Mouse (Mus musculus) kidney, adult 2 months (tissue): ENCODE data around the gene Coq7. TPM values are rescaled to one million over a fixed set of nuclear protein-coding genes. Genes with fewer than 3 reads are reported as not detected.

Experiments used
- DNase-seq: peaks from one replicate; pipeline ENCODE4 v3.0.0; 2021
- H3K27ac ChIP-seq: fragments of 200-500 bp; 2 replicates; pipeline ENCODE4 v1.5.1; 2012; ENCODE audit warnings: low read depth, low read length, control low read depth, inconsistent platforms; ENCODE audit not compliant: insufficient read depth
- H3K27me3 ChIP-seq: fragments of 200-500 bp; replicated peaks from 2 replicates; pipeline ENCODE4 v1.6.1; 2012; ENCODE audit warnings: mild to moderate bottlenecking, moderate library complexity, low read length, inconsistent platforms; ENCODE audit not compliant: control insufficient read depth, insufficient read depth
- H3K36me3 ChIP-seq: fragments of 200-500 bp; 2 replicates; pipeline ENCODE4 v1.6.1; 2012; ENCODE audit warnings: mild to moderate bottlenecking, moderate library complexity, low read length, inconsistent platforms; ENCODE audit not compliant: control insufficient read depth, insufficient read depth
- H3K4me1 ChIP-seq: fragments of 200-500 bp; 2 replicates; pipeline ENCODE4 v1.6.1; 2011; ENCODE audit warnings: low read length; ENCODE audit not compliant: control insufficient read depth, insufficient read depth
- H3K4me3 ChIP-seq: fragments of 200-500 bp; 2 replicates; pipeline ENCODE4 v1.5.1; 2011; ENCODE audit warnings: mild to moderate bottlenecking, low read depth, low read length, control low read depth; ENCODE audit not compliant: insufficient read depth
- CTCF ChIP-seq: fragments of 200-500 bp; conservative IDR thresholded peaks from 2 replicates; pipeline ENCODE4 v1.5.1; 2011; ENCODE audit warnings: low read depth, mild to moderate bottlenecking, control low read depth, low read length, moderate library complexity, mixed read lengths; ENCODE audit not compliant: insufficient read depth, insufficient read length
- POLR2A ChIP-seq: fragments of 200-500 bp; IDR thresholded peaks from one replicate; pipeline ENCODE4 v1.6.1; 2011; ENCODE audit warnings: low read depth, low read length, control low read depth
- WGBS: fragments of 180-500 bp; shearing (Covaris S2); methylation state at CpG from one replicate; pipeline ENCODE4 v1.1.7; 2018; 5-methylcytosine and 5-hydroxymethylcytosine counted together
- polyA plus RNA-seq: library from polyadenylated mRNA; depleted of rRNA; stranded (reverse); fragments of >200 nt; gene quantifications from 2 replicates; pipeline ENCODE4 v1.2.3, GENCODE M21; 2012

Gene Coq7
- polyA plus RNA-seq, 1 experiment: 82.6 TPM

- H3K4me1 ChIP-seq: no peaks in the 10 kb centered on the region
- DNase-seq: peak; percentile 72
- TF ChIP-seq POLR2A (no peak), CTCF (no peak)
- no peaks in the 10 kb centered on the region for H3K27me3 ChIP-seq
- H3K36me3 ChIP-seq: no peaks in the 10 kb centered on the region
- peak overlapping the region; percentile 63 for H3K27ac ChIP-seq
- no peak overlapping the region for H3K4me3 ChIP-seq
- 46% methylated on average over 3 of the region's 3 CpGs for WGBS
These were observed 54.3 kb downstream of the Coq7 start for GRCm38 (mm10) chr7:118478835-118479312.

- WGBS: 76% methylated on average over 5 of the region's 5 CpGs
- Histone ChIP-seq H3K27me3 (no peaks in the 10 kb centered on the region), H3K27ac (no peak overlapping the region), H3K4me3 (no peak overlapping the region), H3K4me1 (no peaks in the 10 kb centered on the region), H3K36me3 (no peaks in the 10 kb centered on the region)
- TF ChIP-seq CTCF: no peak
- TF ChIP-seq POLR2A: no peak
- DNase-seq: no peak
These were observed 56.7 kb downstream of the Coq7 start for GRCm38 (mm10) chr7:118476428-118476827.

DNA sequence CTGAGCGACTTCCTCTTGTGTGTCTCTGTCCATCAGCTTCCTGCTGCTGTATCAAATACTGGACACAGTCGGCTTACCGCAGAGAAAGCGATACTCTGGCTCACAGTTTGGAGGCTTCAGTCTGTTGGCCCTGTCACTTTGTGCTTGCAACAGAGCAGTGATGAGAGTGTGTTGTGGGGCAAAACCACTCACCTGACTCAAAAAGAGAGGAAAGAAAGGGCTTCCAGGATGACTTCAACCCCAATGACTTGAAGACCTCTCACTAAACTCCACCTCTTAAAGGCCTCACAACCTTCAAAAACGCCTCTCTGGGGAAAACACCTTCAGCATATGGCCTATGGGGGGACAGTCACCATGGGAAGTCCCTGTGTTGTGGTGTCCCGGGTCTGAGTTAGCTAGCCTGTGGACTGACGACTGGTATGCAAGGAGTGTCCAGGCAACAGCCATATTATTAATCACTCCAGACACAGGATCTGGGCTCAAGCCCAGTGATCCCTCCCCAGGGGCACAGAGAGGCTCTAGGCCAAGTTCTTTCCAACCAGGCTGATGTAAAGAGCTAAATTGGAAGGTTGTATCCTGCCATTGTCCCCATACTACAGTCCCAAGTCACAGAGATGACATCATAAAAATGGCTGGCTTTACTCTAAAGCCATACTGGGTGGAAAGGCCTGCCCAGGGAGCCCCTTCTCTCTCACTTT lies 58.0 kb downstream of the Coq7 start:
- DNase-seq: peak; percentile 58
- H3K4me1 ChIP-seq: no peaks in the 10 kb centered on the region
- H3K27me3 ChIP-seq: no peaks in the 10 kb centered on the region
- WGBS: 81% methylated on average over 7 of the region's 7 CpGs
- H3K27ac ChIP-seq: no peak overlapping the region
- H3K4me3 ChIP-seq: no peak overlapping the region
- no peak for TF ChIP-seq CTCF
- no peak for TF ChIP-seq POLR2A
- no peaks in the 10 kb centered on the region for H3K36me3 ChIP-seq

DNA sequence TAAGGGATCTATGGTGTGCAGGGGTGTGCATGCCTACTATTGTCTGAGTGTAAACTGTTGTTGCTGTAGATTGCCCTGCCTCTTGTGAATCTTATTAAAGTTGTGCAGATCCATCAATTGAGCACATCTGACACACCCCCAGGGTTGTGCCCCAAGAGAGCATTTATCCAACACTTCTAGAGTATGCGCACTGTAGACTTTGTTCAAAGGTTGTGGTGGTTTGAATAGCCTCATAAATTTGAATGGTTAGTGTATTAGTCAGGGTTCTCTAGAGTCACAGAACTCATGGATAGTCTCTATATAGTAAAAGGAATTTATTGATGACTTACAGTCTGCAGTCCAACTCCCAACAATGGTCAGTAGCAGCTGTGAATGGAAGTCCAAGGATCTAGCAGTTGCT lies 60.3 kb downstream of the Coq7 start:
- DNase-seq: no peak
- H3K27ac ChIP-seq: no peak overlapping the region

GRCm38 (mm10) chr7:118468060-118468459 lies 65.1 kb downstream of the Coq7 start:
- TF ChIP-seq POLR2A (no peak), CTCF (no peak)
- Histone ChIP-seq H3K4me3 (no peak overlapping the region), H3K36me3 (no peaks in the 10 kb centered on the region), H3K27ac (0 out of 2 replicates have a peak overlapping the region, but pooled peaks have one; percentile 6), H3K27me3 (no peaks in the 10 kb centered on the region), H3K4me1 (no peaks in the 10 kb centered on the region)
- 79% methylated on average over 3 of the region's 3 CpGs for WGBS
- peak; percentile 42 for DNase-seq

More for the DNA sequence above, 60.3 kb downstream of the Coq7 start:
- Histone ChIP-seq H3K36me3 (no peaks in the 10 kb centered on the region), H3K4me1 (no peaks in the 10 kb centered on the region), H3K4me3 (no peak overlapping the region), H3K27me3 (no peaks in the 10 kb centered on the region)
- TF ChIP-seq CTCF (no peak), POLR2A (no peak)
- 96% methylated on average over 1 of the region's 1 CpGs for WGBS

DNA sequence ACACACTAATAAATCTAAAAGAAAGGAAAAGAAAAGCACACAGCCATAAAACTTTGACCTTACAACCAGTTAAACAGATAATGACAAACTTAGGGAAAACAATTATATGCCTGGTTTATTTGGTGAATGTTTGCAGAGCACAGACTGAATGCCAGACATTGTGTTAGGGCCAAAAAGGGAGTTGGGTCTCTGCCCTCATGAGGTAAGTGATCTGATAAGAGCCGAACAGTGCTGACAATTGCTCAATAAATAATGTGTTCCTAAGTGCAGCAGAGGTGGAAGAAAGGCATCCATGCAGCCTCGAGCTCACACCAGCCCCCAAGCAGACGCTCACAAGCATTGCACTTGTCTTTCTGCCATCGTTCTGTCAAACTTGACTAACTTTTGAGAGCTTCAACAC lies 68.7 kb downstream of the Coq7 start:
- Histone ChIP-seq H3K27ac (no peak overlapping the region), H3K4me3 (no peak overlapping the region), H3K4me1 (no peaks in the 10 kb centered on the region), H3K36me3 (no peaks in the 10 kb centered on the region), H3K27me3 (no peaks in the 10 kb centered on the region)
- peak; percentile 28 for DNase-seq
- 19% methylated on average over 4 of the region's 4 CpGs for WGBS
- TF ChIP-seq POLR2A: no peak
- TF ChIP-seq CTCF: no peak

DNA sequence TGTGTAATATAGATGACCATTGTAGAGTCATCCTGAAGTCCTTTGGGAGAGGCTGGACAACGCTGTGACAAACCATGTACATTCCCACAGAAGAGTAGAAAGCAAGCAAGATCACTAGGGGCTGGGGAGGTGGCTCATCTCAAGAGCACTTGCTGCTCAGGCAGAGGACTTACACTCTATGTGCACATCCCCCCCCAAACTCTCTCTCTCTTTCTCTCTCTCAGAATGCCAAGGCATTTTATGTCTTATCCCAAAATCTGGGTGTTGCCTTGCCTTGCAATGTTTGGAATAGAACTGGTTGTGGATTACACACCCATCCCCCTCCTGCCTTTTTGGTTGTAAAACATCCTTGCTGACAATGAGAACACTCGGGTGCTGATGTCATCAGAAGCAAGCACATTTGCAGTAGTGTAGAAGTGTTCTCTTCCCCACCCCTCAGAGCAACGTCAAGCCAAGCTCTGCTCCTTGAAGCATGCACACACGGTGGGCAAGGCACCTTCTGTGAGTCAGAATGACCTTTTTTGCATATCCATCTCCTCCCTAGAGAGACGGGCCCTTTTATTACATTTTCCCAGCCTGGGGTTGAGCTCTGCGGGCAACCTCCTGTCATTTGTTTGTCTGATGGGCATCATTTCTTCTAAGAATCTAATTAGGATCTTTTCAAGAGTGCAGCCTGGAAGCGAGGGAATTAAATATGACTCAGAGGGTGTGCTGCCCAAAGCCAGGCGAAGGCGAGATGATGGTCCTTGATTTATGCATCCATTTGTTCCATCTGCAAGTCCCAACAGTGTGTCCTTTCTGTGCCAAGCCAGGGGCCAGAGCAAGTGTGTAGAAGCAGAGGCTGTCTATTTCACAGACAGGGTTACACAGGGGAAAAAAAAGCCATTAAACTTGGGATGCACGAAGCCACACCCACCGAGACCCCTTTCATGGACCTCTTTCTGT lies 70.1 kb downstream of the Coq7 start:
- no peak for DNase-seq
- no peaks in the 10 kb centered on the region for H3K27me3 ChIP-seq
- TF ChIP-seq CTCF (no peak), POLR2A (no peak)
- H3K4me1 ChIP-seq: no peaks in the 10 kb centered on the region
- H3K4me3 ChIP-seq: no peak overlapping the region
- no peak overlapping the region for H3K27ac ChIP-seq
- no peaks in the 10 kb centered on the region for H3K36me3 ChIP-seq
- 38% methylated on average over 11 of the region's 11 CpGs for WGBS
